Mouse (Mus musculus) limb, embryonic 11.5 days (tissue): ENCODE measurements around the gene Ddrgk1. TPM values are rescaled to one million over a fixed set of nuclear protein-coding genes. Genes with fewer than 3 reads are reported as not detected.
A peak's percentile ranks its signal among the peaks of the same experiment; 100 is the strongest.

Source experiments
- ATAC-seq: fragments of 200-750 bp; cut with Nextera tagmentation; 2 replicates; pipeline ENCODE4 v1.8.0; 2017; ENCODE audit warnings: low read depth; ENCODE audit not compliant: insufficient number of reproducible peaks, low FRiP score, low TSS enrichment
- DNase-seq: peaks from one replicate; pipeline ENCODE4 v3.0.0-alpha.2; 2015; ENCODE audit warnings: low spot score
- H3K27ac ChIP-seq: fragments of 300-500 bp; sonication (generic); replicated peaks from 2 replicates; pipeline ENCODE4 v1.5.1; 2014; ENCODE audit warnings: low read depth, mild to moderate bottlenecking, low read length
- H3K27me3 ChIP-seq: fragments of 300-500 bp; sonication (generic); 2 replicates; pipeline ENCODE4 v1.6.1; 2014; ENCODE audit warnings: mild to moderate bottlenecking, low read length, mixed read lengths; ENCODE audit not compliant: control insufficient read depth, insufficient read depth
- H3K36me3 ChIP-seq: fragments of 300-500 bp; sonication (generic); 2 replicates; pipeline ENCODE4 v1.6.1; 2014; ENCODE audit warnings: mild to moderate bottlenecking, low read length, moderate library complexity, mixed read lengths; ENCODE audit not compliant: control insufficient read depth, insufficient read depth
- H3K4me1 ChIP-seq: fragments of 300-500 bp; sonication (generic); 2 replicates; pipeline ENCODE4 v1.6.1; 2014; ENCODE audit warnings: low read length, mixed read lengths; ENCODE audit not compliant: control insufficient read depth, insufficient read depth
- H3K4me2 ChIP-seq: fragments of 300-500 bp; sonication (generic); 2 replicates; pipeline ENCODE4 v1.6.1; 2014; ENCODE audit warnings: low read depth, mild to moderate bottlenecking, moderate library complexity; ENCODE audit not compliant: severe bottlenecking
- H3K4me3 ChIP-seq: fragments of 300-500 bp; sonication (generic); 2 replicates; pipeline ENCODE4 v1.5.1; 2014; ENCODE audit warnings: low read depth, low read length
- H3K9ac ChIP-seq: fragments of 300-500 bp; sonication (generic); 2 replicates; pipeline ENCODE4 v1.6.1; 2014; ENCODE audit warnings: mild to moderate bottlenecking, low read length
- H3K9me3 ChIP-seq: fragments of 300-500 bp; sonication (generic); 2 replicates; pipeline ENCODE4 v1.6.1; 2016; ENCODE audit warnings: low read length; ENCODE audit not compliant: control insufficient read depth
- WGBS: fragments of 180-500 bp; shearing (Covaris S2); extraction: QIAGEN DNeasy Blood & Tissue Kit; methylation state at CpG from one replicate; pipeline ENCODE4 v1.1.7; 2014; 5-methylcytosine and 5-hydroxymethylcytosine counted together
- polyA plus RNA-seq: library from polyadenylated mRNA; unstranded; fragments of >200 nt; fragmentation: Nextera tagmentation; extraction: Ambion mirVana; gene quantifications from 2 replicates; pipeline ENCODE4 v1.2.1, GENCODE M21; 2014

The Ddrgk1 gene
- polyA plus RNA-seq, result 50.7 and 52.5 TPM in 2 replicates

GRCm38 (mm10) chr2:130664102-130664701 is at the start of gene Ddrgk1:
Gene Ddrgk1, minus strand, starts transcription at chr2:130664659.
- Histone ChIP-seq H3K27me3 (no peaks in the 10 kb centered on the region), H3K9ac (peak within 1 kb of the TSS; percentile 90), H3K36me3 (no peaks in the 10 kb centered on the region; the same call in 1 of the 2 replicates), H3K4me2 (peak within 1 kb of the TSS; percentile 71), H3K4me1 (peaks cover 15% of the 10 kb centered on the region; the same call in 1 of the 2 replicates), H3K9me3 (no peaks in the 10 kb centered on the region), H3K4me3 (peak within 1 kb of the TSS; percentile 55), H3K27ac (peak within 1 kb of the TSS; percentile 95)
- under 1% methylated on average over 40 of the region's 40 CpGs for WGBS
- peak; percentile 94 for ATAC-seq
- peak; percentile 91 for DNase-seq

- no peak overlapping the region for H3K9ac ChIP-seq
- ATAC-seq (no peak), DNase-seq (no peak)
- H3K4me1 ChIP-seq, result no peaks in the 10 kb centered on the region
- no peak overlapping the region for H3K4me2 ChIP-seq
- H3K27ac ChIP-seq, result no peak overlapping the region
- no peaks in the 10 kb centered on the region for H3K36me3 ChIP-seq
- no peaks in the 10 kb centered on the region for H3K27me3 ChIP-seq
- H3K9me3 ChIP-seq, result no peaks in the 10 kb centered on the region
- WGBS, result 53% methylated on average over 10 of the region's 10 CpGs
- H3K4me3 ChIP-seq, result no peak overlapping the region
Observed at GRCm38 (mm10) chr2:130707057-130707456, 42.6 kb upstream of the Ddrgk1 start.

- no peaks in the 10 kb centered on the region for H3K9me3 ChIP-seq
- no peak overlapping the region for H3K27ac ChIP-seq
- H3K4me3 ChIP-seq, result no peak overlapping the region
- H3K4me2 ChIP-seq, result no peak overlapping the region
- no peaks in the 10 kb centered on the region for H3K36me3 ChIP-seq
- no peak for DNase-seq
- no peaks in the 10 kb centered on the region for H3K4me1 ChIP-seq
- no peaks in the 10 kb centered on the region for H3K27me3 ChIP-seq
- ATAC-seq, result no peak
- H3K9ac ChIP-seq, result no peak overlapping the region
- 60% methylated on average over 4 of the region's 4 CpGs for WGBS
Observed at GRCm38 (mm10) chr2:130706602-130707001, 42.1 kb upstream of the Ddrgk1 start.

GRCm38 (mm10) chr2:130705178-130705577 is 40.7 kb upstream of the Ddrgk1 start:
- no peak for ATAC-seq
- no peak overlapping the region for H3K27ac ChIP-seq
- no peaks in the 10 kb centered on the region for H3K27me3 ChIP-seq
- H3K4me2 ChIP-seq, result no peak overlapping the region
- no peaks in the 10 kb centered on the region for H3K36me3 ChIP-seq
- H3K4me3 ChIP-seq, result no peak overlapping the region
- no peaks in the 10 kb centered on the region for H3K4me1 ChIP-seq
- no peak overlapping the region for H3K9ac ChIP-seq
- WGBS, result 65% methylated on average over 6 of the region's 6 CpGs
- H3K9me3 ChIP-seq, result no peaks in the 10 kb centered on the region
- DNase-seq, result no peak

- H3K27me3 ChIP-seq, result peaks cover 3% of the 10 kb centered on the region; the same call in 1 of the 2 replicates
- H3K4me3 ChIP-seq, result no peak overlapping the region
- no peaks in the 10 kb centered on the region for H3K4me1 ChIP-seq
- no peak overlapping the region for H3K9ac ChIP-seq
- H3K4me2 ChIP-seq, result no peak overlapping the region
- no peaks in the 10 kb centered on the region for H3K36me3 ChIP-seq
- no peak overlapping the region for H3K27ac ChIP-seq
- WGBS, result 60% methylated on average over 9 of the region's 9 CpGs
- DNase-seq (no peak), ATAC-seq (no peak)
- H3K9me3 ChIP-seq, result no peaks in the 10 kb centered on the region
Observed at GRCm38 (mm10) chr2:130704040-130705001, 39.9 kb upstream of the Ddrgk1 start.

- ATAC-seq, result no peak
- DNase-seq, result no peak
- H3K4me1 ChIP-seq, result 0 out of 2 replicates have a peak, but pooled peaks cover 2% of the 10 kb centered on the region
Observed at GRCm38 (mm10) chr2:130697821-130698266, 33.4 kb upstream of the Ddrgk1 start.

GRCm38 (mm10) chr2:130697153-130697810 is 32.8 kb upstream of the Ddrgk1 start, which contains the start of gene Slc4a11:
Gene Slc4a11, minus strand, starts transcription at chr2:130697519.
- under 1% methylated on average over 64 of the region's 65 CpGs for WGBS
- Histone ChIP-seq H3K4me2 (peak within 1 kb of the TSS; percentile 99), H3K9ac (peak within 1 kb of the TSS; percentile 17; the same call in 1 of the 2 replicates), H3K27ac (no peak within 1 kb of the TSS), H3K36me3 (no peaks in the 10 kb centered on the region), H3K4me1 (0 out of 2 replicates have a peak, but pooled peaks cover 2% of the 10 kb centered on the region), H3K9me3 (no peaks in the 10 kb centered on the region), H3K27me3 (peaks cover 33% of the 10 kb centered on the region), H3K4me3 (peak within 1 kb of the TSS; percentile 58)
- DNase-seq (peak; percentile 79), ATAC-seq (peak; percentile 83)

More at GRCm38 (mm10) chr2:130697821-130698266, 33.4 kb upstream of the Ddrgk1 start:
- Histone ChIP-seq H3K9ac (no peak overlapping the region), H3K36me3 (no peaks in the 10 kb centered on the region), H3K27ac (no peak overlapping the region), H3K9me3 (no peaks in the 10 kb centered on the region), H3K27me3 (peaks cover 33% of the 10 kb centered on the region), H3K4me3 (peak overlapping the region; percentile 58), H3K4me2 (peak overlapping the region; percentile 99)
- 5% methylated on average over 14 of the region's 14 CpGs for WGBS
